Mouse (Mus musculus) thymus, adult 2 months (tissue): ENCODE measurements at regions not wholly inside any gene's neighbourhood (a gene's known extent, or its start where the extent isn't known, plus 50 kb on each side); places are given as distances from the start of the nearest gene placed in this dataset.

Experiments
- DNase-seq: peaks from one replicate; pipeline ENCODE4 v3.0.0; 2021
- H3K27ac ChIP-seq: fragments of 200-500 bp; 2 replicates; pipeline ENCODE4 v1.5.1; 2012; ENCODE audit warnings: low read length, control low read depth; ENCODE audit not compliant: control insufficient read depth, insufficient read depth
- H3K27me3 ChIP-seq: fragments of 200-500 bp; 2 replicates; pipeline ENCODE4 v1.6.1; 2012; ENCODE audit warnings: mild to moderate bottlenecking, low read length, moderate library complexity, mixed read lengths; ENCODE audit not compliant: control insufficient read depth, insufficient read depth
- H3K36me3 ChIP-seq: fragments of 200-500 bp; 2 replicates; pipeline ENCODE4 v1.6.1; 2012; ENCODE audit warnings: mild to moderate bottlenecking, low read length, moderate library complexity; ENCODE audit not compliant: control insufficient read depth, insufficient read depth
- H3K4me1 ChIP-seq: fragments of 200-500 bp; replicated peaks from 2 replicates; pipeline ENCODE4 v1.6.1; 2012; ENCODE audit warnings: low read length; ENCODE audit not compliant: control insufficient read depth, insufficient read depth
- H3K4me3 ChIP-seq: fragments of 200-500 bp; 2 replicates; pipeline ENCODE4 v1.5.1; 2012; ENCODE audit warnings: mild to moderate bottlenecking, low read length, control low read depth, moderate library complexity; ENCODE audit not compliant: control insufficient read depth, insufficient read depth
- CTCF ChIP-seq: fragments of 200-500 bp; IDR thresholded peaks from 2 replicates; pipeline ENCODE4 v1.5.1; 2012; ENCODE audit warnings: mild to moderate bottlenecking, control low read depth, low read length, moderate library complexity, borderline replicate concordance; ENCODE audit not compliant: control insufficient read depth, poor library complexity, insufficient read depth; ENCODE audit errors: extremely low read depth
- POLR2A ChIP-seq: fragments of 200-500 bp; IDR thresholded peaks from 2 replicates; pipeline ENCODE4 v1.6.1; 2012; ENCODE audit warnings: mild to moderate bottlenecking, low read length, control low read depth, moderate library complexity; ENCODE audit not compliant: control insufficient read depth, poor library complexity, insufficient read depth; ENCODE audit errors: extremely low read depth
- WGBS: fragments of 180-500 bp; shearing (Covaris S2); methylation state at CpG from one replicate; pipeline ENCODE4 v1.1.7; 2018; 5-methylcytosine and 5-hydroxymethylcytosine counted together

DNA sequence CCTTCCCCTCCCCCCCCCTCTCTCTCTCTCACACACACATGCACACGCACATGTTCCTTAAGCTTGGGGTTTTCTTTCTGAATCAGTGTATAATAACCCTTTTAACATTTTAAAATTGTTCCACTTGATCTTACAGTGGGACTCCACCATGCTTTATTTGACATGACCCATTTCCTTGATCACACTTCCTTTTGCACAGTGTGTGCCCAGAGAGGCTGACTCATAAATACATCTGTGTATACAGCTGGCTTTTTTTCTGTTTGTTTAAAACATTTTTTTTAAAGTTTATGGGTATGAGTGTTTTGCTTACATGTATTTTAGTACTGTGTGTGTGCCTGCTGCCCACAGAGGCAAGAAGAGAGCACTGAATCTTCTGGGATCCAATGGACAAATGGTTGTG lies 202.7 kb upstream of the Meis1 start:
- TF ChIP-seq CTCF (no peak), POLR2A (no peak)
- Histone ChIP-seq H3K36me3 (no peaks in the 10 kb centered on the region), H3K4me3 (no peak overlapping the region), H3K4me1 (no peaks in the 10 kb centered on the region), H3K27me3 (no peaks in the 10 kb centered on the region), H3K27ac (no peak overlapping the region)
- 88% methylated on average over 1 of the region's 1 CpGs for WGBS
- no peak for DNase-seq

- no peak for DNase-seq
- no peak for TF ChIP-seq POLR2A
- Histone ChIP-seq H3K4me1 (no peaks in the 10 kb centered on the region), H3K36me3 (no peaks in the 10 kb centered on the region), H3K27ac (no peak overlapping the region), H3K27me3 (no peaks in the 10 kb centered on the region), H3K4me3 (no peak overlapping the region)
- 86% methylated on average over 2 of the region's 2 CpGs for WGBS
Measured at GRCm38 (mm10) chr11:19226756-19227155, 208.0 kb upstream of the Meis1 start.

DNA sequence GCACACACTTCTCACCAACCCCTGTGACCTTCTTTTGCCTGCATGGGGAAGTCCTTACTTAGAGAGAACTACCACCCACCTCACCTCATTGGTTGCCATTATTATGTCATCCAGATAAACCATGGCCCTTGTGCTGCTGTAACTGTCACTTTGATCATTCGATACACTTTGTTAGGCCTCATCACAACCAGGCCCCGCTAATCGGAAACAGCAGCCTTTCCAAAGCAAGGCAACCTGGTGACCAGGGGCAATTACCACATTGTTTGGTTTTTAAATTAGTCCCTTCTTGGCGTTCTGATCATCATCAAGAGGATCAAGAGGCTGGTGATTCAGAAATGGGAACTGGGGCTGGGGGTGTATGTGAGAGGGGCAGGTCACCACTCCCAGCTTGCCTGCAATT lies 208.9 kb upstream of the Meis1 start:
- no peak overlapping the region for H3K27ac ChIP-seq
- H3K36me3 ChIP-seq: no peaks in the 10 kb centered on the region
- TF ChIP-seq CTCF: no peak
- no peak for TF ChIP-seq POLR2A
- no peak overlapping the region for H3K4me3 ChIP-seq
- H3K4me1 ChIP-seq: no peaks in the 10 kb centered on the region
- DNase-seq: no peak
- WGBS: 91% methylated on average over 4 of the region's 4 CpGs
- no peaks in the 10 kb centered on the region for H3K27me3 ChIP-seq

GRCm38 (mm10) chr11:19246390-19247114 lies 227.8 kb upstream of the Meis1 start:
- no peak for TF ChIP-seq CTCF
- no peak for TF ChIP-seq POLR2A

GRCm38 (mm10) chr11:19253605-19254004 lies 234.8 kb upstream of the Meis1 start:
- no peaks in the 10 kb centered on the region for H3K4me1 ChIP-seq
- DNase-seq: no peak
- TF ChIP-seq CTCF (no peak), POLR2A (no peak)
- no peaks in the 10 kb centered on the region for H3K27me3 ChIP-seq
- H3K4me3 ChIP-seq: no peak overlapping the region
- H3K36me3 ChIP-seq: no peaks in the 10 kb centered on the region
- no peak overlapping the region for H3K27ac ChIP-seq
- 7% methylated on average over 5 of the region's 5 CpGs for WGBS

More at GRCm38 (mm10) chr11:19246390-19247114, 227.8 kb upstream of the Meis1 start:
- Histone ChIP-seq H3K4me3 (no peak overlapping the region), H3K27ac (no peak overlapping the region), H3K27me3 (no peaks in the 10 kb centered on the region), H3K36me3 (no peaks in the 10 kb centered on the region), H3K4me1 (no peaks in the 10 kb centered on the region)
- 88% methylated on average over 11 of the region's 11 CpGs for WGBS
- no peak for DNase-seq

DNA sequence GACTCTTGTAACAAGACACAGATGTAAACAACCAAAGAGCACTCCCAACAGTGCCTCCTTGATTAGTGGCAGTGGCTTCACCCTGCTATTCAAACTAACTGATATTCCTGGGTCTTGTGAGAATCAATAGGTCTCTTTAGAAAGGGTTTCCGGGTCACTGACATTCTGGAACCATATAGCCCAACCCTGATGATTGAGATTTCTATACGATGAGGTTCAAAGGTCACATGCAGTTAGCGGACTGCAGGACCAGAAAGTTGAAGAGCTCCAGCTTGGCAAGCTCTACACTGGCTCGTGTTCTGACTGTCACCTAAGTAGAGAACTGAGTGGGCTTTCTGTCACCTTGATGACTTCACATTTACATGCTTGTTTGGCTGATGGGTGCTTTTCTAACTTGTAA lies 235.4 kb upstream of the Meis1 start:
- H3K36me3 ChIP-seq: no peaks in the 10 kb centered on the region
- H3K27me3 ChIP-seq: no peaks in the 10 kb centered on the region
- no peak overlapping the region for H3K4me3 ChIP-seq
- TF ChIP-seq CTCF (no peak), POLR2A (no peak)
- DNase-seq: no peak
- 93% methylated on average over 4 of the region's 4 CpGs for WGBS
- no peaks in the 10 kb centered on the region for H3K4me1 ChIP-seq
- no peak overlapping the region for H3K27ac ChIP-seq

GRCm38 (mm10) chr11:19257549-19257948 lies 238.8 kb upstream of the Meis1 start:
- TF ChIP-seq CTCF: no peak
- no peak for TF ChIP-seq POLR2A
- Histone ChIP-seq H3K4me1 (no peaks in the 10 kb centered on the region), H3K27me3 (no peaks in the 10 kb centered on the region), H3K4me3 (no peak overlapping the region), H3K27ac (no peak overlapping the region), H3K36me3 (no peaks in the 10 kb centered on the region)
- WGBS: 88% methylated on average over 4 of the region's 4 CpGs
- DNase-seq: no peak
